Mouse (Mus musculus) CD4-positive, CD25-positive, alpha-beta regulatory T cell, adult 9 weeks (primary cell): ENCODE measurements around the gene Ap3b2. TPM values are rescaled to one million over a fixed set of nuclear protein-coding genes. Genes with fewer than 3 reads are reported as not detected.

Experiments used
- polyA plus RNA-seq: library from polyadenylated mRNA; unstranded; fragments of 100-300 nt; shearing (Covaris generic); gene quantifications from one replicate; pipeline ENCODE4 v1.2.1, GENCODE M21; 2017

The Ap3b2 gene
- polyA plus RNA-seq, result not detected

DNA sequence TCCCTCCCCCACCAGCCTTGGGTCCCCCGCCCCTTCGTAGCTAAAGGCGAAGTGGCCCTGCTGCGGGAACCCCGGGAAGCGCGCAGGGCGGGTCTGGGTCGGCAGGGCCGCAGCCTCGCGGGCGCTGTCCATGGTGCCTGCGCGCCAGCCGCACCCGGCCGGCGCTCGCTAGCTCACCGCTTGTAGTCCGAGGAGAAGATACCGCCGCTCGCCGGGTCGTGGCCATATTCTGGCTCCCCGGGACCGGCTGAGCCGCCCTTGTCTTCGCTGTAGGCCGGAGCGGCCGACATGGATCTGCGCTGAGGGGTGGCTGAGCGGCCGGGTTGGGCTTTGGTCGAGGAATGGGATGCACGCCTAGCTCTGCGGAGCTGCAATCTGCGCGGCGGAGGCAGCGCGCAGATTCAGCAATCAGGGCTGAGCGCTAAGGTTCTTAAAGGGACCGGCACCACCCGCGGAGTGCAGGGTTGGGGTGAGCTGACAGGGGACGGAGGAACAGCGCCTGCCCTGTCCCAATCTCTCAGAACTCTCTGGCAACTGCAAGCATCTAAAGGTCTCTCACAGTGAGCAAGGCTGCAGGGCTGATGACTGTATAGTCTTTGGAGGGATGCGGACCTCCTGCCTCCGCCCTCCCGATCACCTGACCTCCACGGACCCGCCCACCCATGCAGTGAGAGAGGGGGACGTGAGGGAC lies at the start of gene Ap3b2:
Gene Ap3b2, minus strand, starts transcription at position 595 of the 691 bp plus-strand sequence.

DNA sequence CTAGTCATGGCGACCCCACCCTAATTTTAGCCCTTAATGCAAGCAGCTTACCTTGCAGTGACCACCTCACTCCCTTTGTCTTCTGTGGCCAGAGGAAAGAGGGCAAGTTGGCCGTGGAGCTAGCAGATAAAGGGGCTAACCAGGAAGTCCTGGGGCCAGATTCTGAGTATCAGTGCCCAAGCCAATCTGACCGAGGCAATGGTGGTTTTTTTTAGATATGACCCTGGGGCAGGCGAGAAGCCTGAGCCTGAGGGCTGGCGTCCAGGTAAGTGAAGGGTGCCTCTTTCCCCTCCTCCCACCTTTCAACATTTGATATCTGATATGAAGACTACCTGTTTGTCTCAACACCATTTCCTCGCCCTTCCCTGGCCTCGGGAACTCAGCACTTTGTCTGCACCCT lies 4.5 kb upstream of the Ap3b2 start, which contains the start of gene BC048679:
Gene BC048679, minus strand, starts transcription at position 101 of the 400 bp plus-strand sequence.

DNA sequence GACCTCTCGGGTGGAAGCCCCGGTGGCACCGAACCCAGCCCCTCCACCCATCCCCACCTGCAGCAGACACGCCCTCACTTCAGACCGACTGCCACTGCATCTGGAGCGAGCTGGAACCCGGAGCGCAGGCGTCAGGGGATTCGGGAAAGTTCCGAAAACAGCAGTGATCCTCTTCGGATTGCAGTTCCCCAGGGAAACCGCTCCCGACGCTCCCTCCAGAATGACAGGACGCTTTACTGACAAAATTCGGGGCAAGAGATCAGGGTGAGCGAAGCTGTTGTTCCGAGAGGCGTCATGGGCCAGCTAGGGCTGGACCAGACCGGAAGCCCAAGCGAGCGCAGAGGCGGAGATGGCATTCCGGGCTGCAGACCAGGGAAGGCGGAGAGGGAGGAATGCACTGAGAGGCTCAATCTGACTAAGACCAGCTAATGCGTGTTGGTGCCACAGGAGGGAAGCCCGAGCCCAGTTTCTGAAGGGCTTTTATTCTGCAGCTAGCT lies 38.5 kb downstream of the Ap3b2 start, which contains the start of gene Cpeb1:
Gene Cpeb1, minus strand, starts transcription at position 311 of the 497 bp plus-strand sequence.

Other genes with a start within 250 kb of the Ap3b2 start
- gene Rps17, start 148.7 kb downstream of the Ap3b2 start, polyA plus RNA-seq, result 978 TPM
- 0.36 TPM for gene Cpeb1, start 38.5 kb downstream of the Ap3b2 start, polyA plus RNA-seq
- not detected for gene BC048679, start 4.4 kb upstream of the Ap3b2 start, polyA plus RNA-seq
- gene Fsd2, start 73.0 kb upstream of the Ap3b2 start, polyA plus RNA-seq, result 6.8 TPM
- gene Whamm, start 77.3 kb upstream of the Ap3b2 start, polyA plus RNA-seq, result 2.6 TPM
- gene Homer2, start 213.6 kb upstream of the Ap3b2 start, polyA plus RNA-seq, result 0.06 TPM